Mouse (Mus musculus) midbrain, embryonic 15.5 days (tissue): ENCODE results near the gene Fbxo7. TPM values are rescaled to one million over a fixed set of nuclear protein-coding genes. Genes with fewer than 3 reads are reported as not detected.

Experiments used
- ATAC-seq: fragments of 200-750 bp; cut with Nextera tagmentation; replicated peaks from 2 replicates; pipeline ENCODE4 v1.8.0; 2017; ENCODE audit warnings: moderate TSS enrichment
- H3K27ac ChIP-seq: fragments of 300-500 bp; sonication (generic); 2 replicates; pipeline ENCODE4 v1.5.1; 2015; ENCODE audit warnings: mild to moderate bottlenecking, inconsistent platforms
- H3K27me3 ChIP-seq: fragments of 300-500 bp; sonication (generic); replicated peaks from 2 replicates; pipeline ENCODE4 v1.6.1; 2015; ENCODE audit warnings: inconsistent platforms
- H3K36me3 ChIP-seq: fragments of 300-500 bp; sonication (generic); replicated peaks from 2 replicates; pipeline ENCODE4 v1.6.1; 2015; ENCODE audit warnings: inconsistent platforms
- H3K4me1 ChIP-seq: fragments of 300-500 bp; sonication (generic); 2 replicates; pipeline ENCODE4 v1.6.1; 2015; ENCODE audit warnings: inconsistent platforms
- H3K4me2 ChIP-seq: fragments of 300-500 bp; sonication (generic); 2 replicates; pipeline ENCODE4 v1.6.1; 2015; ENCODE audit warnings: inconsistent platforms, mild to moderate bottlenecking, moderate library complexity
- H3K4me3 ChIP-seq: fragments of 300-500 bp; sonication (generic); 2 replicates; pipeline ENCODE4 v1.5.1; 2015; ENCODE audit warnings: mild to moderate bottlenecking, inconsistent platforms
- H3K9ac ChIP-seq: fragments of 300-500 bp; sonication (generic); 2 replicates; pipeline ENCODE4 v1.6.1; 2015; ENCODE audit warnings: mild to moderate bottlenecking, inconsistent platforms
- H3K9me3 ChIP-seq: fragments of 300-500 bp; sonication (generic); 2 replicates; pipeline ENCODE4 v1.6.1; 2016; ENCODE audit warnings: inconsistent platforms
- WGBS: fragments of 180-500 bp; shearing (Covaris S2); methylation state at CpG from one replicate; pipeline ENCODE4 v1.1.7; 2015; ENCODE audit warnings: mixed read lengths; 5-methylcytosine and 5-hydroxymethylcytosine counted together
- polyA plus RNA-seq: library from polyadenylated mRNA; unstranded; fragments of >200 nt; fragmentation: Nextera tagmentation; extraction: Ambion mirVana; gene quantifications from 2 replicates; pipeline ENCODE4 v1.2.1, GENCODE M21; 2015

Gene Fbxo7
- polyA plus RNA-seq, 1 experiment from 2014 or later: 18.8 TPM

GRCm38 (mm10) chr10:86066651-86067050 lies 44.9 kb downstream of the Fbxo7 start:
- Histone ChIP-seq H3K36me3 (0 out of 2 replicates have a peak, but pooled peaks cover 5% of the 10 kb centered on the region), H3K9me3 (no peaks in the 10 kb centered on the region), H3K4me2 (no peak overlapping the region), H3K27ac (no peak overlapping the region), H3K4me1 (0 out of 2 replicates have a peak, but pooled peaks cover 3% of the 10 kb centered on the region), H3K27me3 (no peaks in the 10 kb centered on the region), H3K4me3 (no peak overlapping the region), H3K9ac (no peak overlapping the region)
- ATAC-seq: no peak
- 71% methylated on average over 5 of the region's 5 CpGs for WGBS

- Histone ChIP-seq H3K36me3 (no peaks in the 10 kb centered on the region), H3K9ac (no peak overlapping the region), H3K27ac (no peak overlapping the region), H3K27me3 (no peaks in the 10 kb centered on the region), H3K4me3 (no peak overlapping the region), H3K4me1 (0 out of 2 replicates have a peak, but pooled peaks cover 3% of the 10 kb centered on the region), H3K9me3 (no peaks in the 10 kb centered on the region), H3K4me2 (no peak overlapping the region)
- ATAC-seq: no peak
- 79% methylated on average over 10 of the region's 10 CpGs for WGBS
Observed at GRCm38 (mm10) chr10:86067911-86068310, 46.1 kb downstream of the Fbxo7 start.

GRCm38 (mm10) chr10:86069341-86069740 lies 47.6 kb downstream of the Fbxo7 start:
- no peaks in the 10 kb centered on the region for H3K36me3 ChIP-seq
- H3K27ac ChIP-seq: no peak overlapping the region
- 0 out of 2 replicates have a peak, but pooled peaks cover 3% of the 10 kb centered on the region for H3K4me1 ChIP-seq
- peak; percentile 45; the same call in 1 of the 2 replicates for ATAC-seq
- no peak overlapping the region for H3K4me2 ChIP-seq
- H3K27me3 ChIP-seq: no peaks in the 10 kb centered on the region
- no peak overlapping the region for H3K9ac ChIP-seq
- 10% methylated on average over 3 of the region's 3 CpGs for WGBS
- no peak overlapping the region for H3K4me3 ChIP-seq
- 0 out of 2 replicates have a peak, but pooled peaks cover 5% of the 10 kb centered on the region for H3K9me3 ChIP-seq

- WGBS: 90% methylated on average over 3 of the region's 3 CpGs
Observed at GRCm38 (mm10) chr10:86070751-86071150, 49.0 kb downstream of the Fbxo7 start.

GRCm38 (mm10) chr10:86074134-86074533 lies 52.4 kb downstream of the Fbxo7 start:
- 90% methylated on average over 4 of the region's 4 CpGs for WGBS
- H3K9me3 ChIP-seq: 0 out of 2 replicates have a peak, but pooled peaks cover 5% of the 10 kb centered on the region
- no peak overlapping the region for H3K4me3 ChIP-seq
- no peak overlapping the region for H3K27ac ChIP-seq
- no peaks in the 10 kb centered on the region for H3K27me3 ChIP-seq
- no peak overlapping the region for H3K9ac ChIP-seq
- no peak for ATAC-seq
- H3K36me3 ChIP-seq: no peaks in the 10 kb centered on the region
- H3K4me1 ChIP-seq: 0 out of 2 replicates have a peak, but pooled peaks cover 3% of the 10 kb centered on the region
- H3K4me2 ChIP-seq: no peak overlapping the region

More at GRCm38 (mm10) chr10:86070751-86071150, 49.0 kb downstream of the Fbxo7 start:
- Histone ChIP-seq H3K4me1 (0 out of 2 replicates have a peak, but pooled peaks cover 3% of the 10 kb centered on the region), H3K4me2 (no peak overlapping the region), H3K27ac (no peak overlapping the region), H3K9ac (no peak overlapping the region), H3K27me3 (no peaks in the 10 kb centered on the region), H3K9me3 (0 out of 2 replicates have a peak, but pooled peaks cover 5% of the 10 kb centered on the region), H3K36me3 (no peaks in the 10 kb centered on the region), H3K4me3 (no peak overlapping the region)
- ATAC-seq: no peak

- no peak overlapping the region for H3K4me3 ChIP-seq
- no peak overlapping the region for H3K4me2 ChIP-seq
- H3K4me1 ChIP-seq: no peaks in the 10 kb centered on the region
- no peak overlapping the region for H3K9ac ChIP-seq
- H3K27me3 ChIP-seq: no peaks in the 10 kb centered on the region
- 0 out of 2 replicates have a peak, but pooled peaks cover 5% of the 10 kb centered on the region for H3K9me3 ChIP-seq
- H3K36me3 ChIP-seq: no peaks in the 10 kb centered on the region
- H3K27ac ChIP-seq: no peak overlapping the region
- no peak for ATAC-seq
- 81% methylated on average over 9 of the region's 9 CpGs for WGBS
Observed at GRCm38 (mm10) chr10:86074971-86075711, 53.4 kb downstream of the Fbxo7 start.

- H3K27ac ChIP-seq: no peak overlapping the region
- no peaks in the 10 kb centered on the region for H3K27me3 ChIP-seq
- no peaks in the 10 kb centered on the region for H3K36me3 ChIP-seq
- no peak overlapping the region for H3K4me3 ChIP-seq
- no peak overlapping the region for H3K9ac ChIP-seq
- no peak overlapping the region for H3K4me2 ChIP-seq
- no peaks in the 10 kb centered on the region for H3K4me1 ChIP-seq
- no peak for ATAC-seq
- WGBS: 75% methylated on average over 2 of the region's 2 CpGs
- 0 out of 2 replicates have a peak, but pooled peaks cover 5% of the 10 kb centered on the region for H3K9me3 ChIP-seq
Observed at GRCm38 (mm10) chr10:86077272-86077671, 55.5 kb downstream of the Fbxo7 start.

GRCm38 (mm10) chr10:86078761-86079160 lies 57.0 kb downstream of the Fbxo7 start:
- H3K9ac ChIP-seq: no peak overlapping the region
- 89% methylated on average over 2 of the region's 2 CpGs for WGBS
- no peak for ATAC-seq
- H3K4me1 ChIP-seq: no peaks in the 10 kb centered on the region
- H3K4me3 ChIP-seq: no peak overlapping the region
- no peaks in the 10 kb centered on the region for H3K36me3 ChIP-seq
- H3K27me3 ChIP-seq: no peaks in the 10 kb centered on the region
- 0 out of 2 replicates have a peak, but pooled peaks cover 2% of the 10 kb centered on the region for H3K9me3 ChIP-seq
- no peak overlapping the region for H3K27ac ChIP-seq
- H3K4me2 ChIP-seq: no peak overlapping the region

GRCm38 (mm10) chr10:86079921-86080320 lies 58.1 kb downstream of the Fbxo7 start:
- WGBS: 90% methylated on average over 9 of the region's 9 CpGs
- no peaks in the 10 kb centered on the region for H3K27me3 ChIP-seq
- H3K9ac ChIP-seq: no peak overlapping the region
- ATAC-seq: no peak
- H3K4me1 ChIP-seq: no peaks in the 10 kb centered on the region
- H3K36me3 ChIP-seq: no peaks in the 10 kb centered on the region
- H3K4me3 ChIP-seq: no peak overlapping the region
- no peaks in the 10 kb centered on the region for H3K9me3 ChIP-seq
- no peak overlapping the region for H3K4me2 ChIP-seq
- no peak overlapping the region for H3K27ac ChIP-seq

- H3K4me2 ChIP-seq: no peak overlapping the region
- no peak for ATAC-seq
- 47% methylated on average over 10 of the region's 10 CpGs for WGBS
Observed at GRCm38 (mm10) chr10:86091919-86092318, 70.1 kb downstream of the Fbxo7 start.

GRCm38 (mm10) chr10:86093109-86094035 lies 71.6 kb downstream of the Fbxo7 start:
- 0 out of 2 replicates have a peak, but pooled peaks have one; percentile 39 for ATAC-seq
- no peak overlapping the region for H3K4me2 ChIP-seq
- H3K4me1 ChIP-seq: no peaks in the 10 kb centered on the region
- no peak overlapping the region for H3K4me3 ChIP-seq
- WGBS: 68% methylated on average over 14 of the region's 14 CpGs
- no peaks in the 10 kb centered on the region for H3K9me3 ChIP-seq
- no peak overlapping the region for H3K9ac ChIP-seq
- no peak overlapping the region for H3K27ac ChIP-seq
- no peaks in the 10 kb centered on the region for H3K36me3 ChIP-seq
- H3K27me3 ChIP-seq: no peaks in the 10 kb centered on the region

More at GRCm38 (mm10) chr10:86091919-86092318, 70.1 kb downstream of the Fbxo7 start:
- Histone ChIP-seq H3K27me3 (no peaks in the 10 kb centered on the region), H3K4me3 (no peak overlapping the region), H3K36me3 (no peaks in the 10 kb centered on the region), H3K4me1 (no peaks in the 10 kb centered on the region), H3K27ac (no peak overlapping the region), H3K9me3 (no peaks in the 10 kb centered on the region), H3K9ac (no peak overlapping the region)

GRCm38 (mm10) chr10:86098363-86098762 lies 76.6 kb downstream of the Fbxo7 start:
- H3K4me1 ChIP-seq: no peaks in the 10 kb centered on the region
- H3K9me3 ChIP-seq: no peaks in the 10 kb centered on the region
- no peak overlapping the region for H3K9ac ChIP-seq
- H3K4me2 ChIP-seq: no peak overlapping the region
- no peak overlapping the region for H3K27ac ChIP-seq
- 88% methylated on average over 6 of the region's 6 CpGs for WGBS
- H3K4me3 ChIP-seq: no peak overlapping the region
- no peaks in the 10 kb centered on the region for H3K36me3 ChIP-seq
- H3K27me3 ChIP-seq: no peaks in the 10 kb centered on the region
- ATAC-seq: no peak
